Mouse (Mus musculus) thymus, postnatal 36 days (tissue): ENCODE measurements around the gene Fam3b.
A peak's percentile ranks its signal among the peaks of the same experiment; 100 is the strongest.

Source experiments
- DNase-seq, 2 experiments: peaks; one replicate each; pipeline ENCODE4 v3.0.0; 2022; ENCODE audit warnings: mixed read lengths in 2 of 2

The Fam3b gene

DNA sequence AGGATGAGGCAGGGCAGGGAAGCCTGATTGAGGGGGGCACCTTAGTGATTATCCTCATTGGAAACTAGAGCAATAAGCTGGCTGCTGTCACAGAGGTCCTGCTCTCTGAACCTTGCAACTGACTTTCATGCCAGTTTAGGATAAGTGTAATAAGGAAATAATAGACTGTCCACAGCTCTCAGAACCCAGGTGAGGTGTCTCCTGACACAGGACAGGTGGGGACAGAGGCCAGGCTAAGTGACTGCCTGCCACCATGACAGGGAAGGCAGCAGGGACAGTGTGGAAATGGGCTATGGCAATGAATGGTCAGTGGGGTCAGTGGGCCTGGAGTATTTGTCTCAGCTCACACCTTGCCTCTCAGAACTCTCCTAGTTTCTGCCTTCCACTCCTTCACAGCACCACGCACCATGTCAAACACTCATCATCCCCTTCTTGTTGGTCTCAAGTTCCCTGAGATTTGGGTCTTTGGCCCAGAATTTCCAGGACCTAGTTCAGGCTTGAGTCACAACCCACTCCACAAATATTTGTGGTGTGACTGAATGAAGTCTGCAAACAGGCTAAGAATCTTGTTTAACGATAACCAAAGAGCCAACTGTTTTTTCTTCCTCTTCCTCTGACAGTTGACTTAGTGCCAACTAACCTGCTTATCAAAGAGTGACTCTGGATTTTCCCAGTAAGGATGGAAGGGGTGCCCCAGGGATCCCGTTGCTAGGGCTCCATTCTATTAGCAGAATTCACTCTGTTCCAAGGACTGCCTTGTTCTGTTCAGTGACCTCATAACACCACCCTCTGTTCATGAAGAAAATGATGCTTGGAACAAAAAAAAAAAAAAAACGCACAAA is at the start of gene Fam3b:
Gene Fam3b, minus strand, starts transcription at position 718 of the 842 bp plus-strand sequence.
- DNase-seq, result no peak

- DNase-seq, result no peak
These were observed 29.7 kb upstream of the Fam3b start for GRCm38 (mm10) chr16:97544340-97544739.

DNA sequence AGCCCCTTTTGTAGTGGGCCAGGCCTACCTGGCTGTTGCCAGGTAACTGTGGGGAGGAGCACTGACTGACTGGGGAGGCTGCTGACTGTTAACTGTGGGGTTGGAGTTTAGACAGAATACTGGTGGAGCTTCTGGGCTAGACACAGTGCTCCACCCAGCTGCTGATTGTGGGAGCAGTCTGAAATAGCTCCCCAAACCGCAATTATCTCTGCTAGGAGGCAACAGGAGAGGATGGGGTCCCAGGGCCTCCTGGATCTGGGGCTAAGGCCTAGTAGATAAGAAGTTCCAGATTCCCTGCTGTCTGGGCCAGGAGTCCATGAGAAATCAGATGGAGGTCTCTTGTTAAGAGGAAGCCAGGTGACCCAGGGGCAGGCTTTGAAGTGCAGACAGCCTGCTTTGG is 22.2 kb upstream of the Fam3b start:
- no peak for DNase-seq

DNA sequence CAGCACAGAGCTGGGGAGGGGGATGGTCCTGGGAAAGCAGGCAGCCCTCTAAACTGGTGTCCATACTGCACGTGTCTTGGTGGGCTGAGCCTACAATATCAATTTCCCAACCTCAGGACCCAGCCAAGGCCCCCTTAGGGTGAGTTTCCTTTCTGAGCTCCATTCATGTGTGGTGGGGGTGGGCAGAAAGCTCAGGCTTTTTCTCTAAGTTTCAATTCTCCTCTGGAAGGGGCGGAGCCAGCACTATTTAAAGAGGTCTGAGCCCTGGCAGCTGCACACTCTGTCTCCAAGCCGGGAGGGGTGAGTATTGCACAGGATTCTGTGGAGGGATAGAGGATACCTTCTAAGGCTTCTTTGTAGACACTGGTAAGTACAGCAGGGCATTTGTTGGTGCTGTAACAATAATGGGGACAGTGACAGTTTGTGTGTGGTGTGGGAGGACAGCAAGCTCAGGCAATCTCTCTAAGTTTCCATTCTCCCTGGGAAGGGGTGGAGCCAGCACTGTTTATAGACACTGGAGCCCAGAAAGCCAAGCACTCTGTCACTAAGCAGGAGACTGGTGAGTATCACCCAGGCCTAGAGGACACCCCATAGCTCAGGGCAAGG is 21.3 kb upstream of the Fam3b start:
- DNase-seq, result peak; percentile 52 to 57

GRCm38 (mm10) chr16:97534876-97535461 is 20.4 kb upstream of the Fam3b start:
- peak in 1 of 2 experiments; percentile 13 for DNase-seq

DNA sequence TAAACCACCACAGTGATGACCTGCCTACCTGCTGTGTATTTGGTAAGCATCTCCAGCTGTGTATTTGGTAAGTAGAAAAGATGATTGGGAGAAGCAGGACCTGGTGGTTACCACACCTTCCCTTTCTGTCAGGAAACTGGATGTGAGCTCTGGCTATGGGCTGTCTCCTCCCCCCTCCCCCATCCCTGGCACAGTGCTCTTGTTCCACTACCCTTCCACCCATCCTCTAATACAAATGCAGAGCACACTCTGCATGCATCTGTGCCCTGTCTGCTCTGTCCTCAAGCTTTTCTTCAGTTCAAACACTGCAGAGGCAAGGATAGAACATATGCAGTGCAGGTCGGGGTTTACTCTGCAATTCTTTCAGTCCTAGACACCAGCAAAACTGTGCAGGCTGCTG is 19.8 kb upstream of the Fam3b start:
- DNase-seq, result no peak

- no peak for DNase-seq
These were observed 19.1 kb upstream of the Fam3b start for GRCm38 (mm10) chr16:97533751-97534150.

- DNase-seq, result no peak
These were observed 18.5 kb upstream of the Fam3b start for GRCm38 (mm10) chr16:97533126-97533525.

DNA sequence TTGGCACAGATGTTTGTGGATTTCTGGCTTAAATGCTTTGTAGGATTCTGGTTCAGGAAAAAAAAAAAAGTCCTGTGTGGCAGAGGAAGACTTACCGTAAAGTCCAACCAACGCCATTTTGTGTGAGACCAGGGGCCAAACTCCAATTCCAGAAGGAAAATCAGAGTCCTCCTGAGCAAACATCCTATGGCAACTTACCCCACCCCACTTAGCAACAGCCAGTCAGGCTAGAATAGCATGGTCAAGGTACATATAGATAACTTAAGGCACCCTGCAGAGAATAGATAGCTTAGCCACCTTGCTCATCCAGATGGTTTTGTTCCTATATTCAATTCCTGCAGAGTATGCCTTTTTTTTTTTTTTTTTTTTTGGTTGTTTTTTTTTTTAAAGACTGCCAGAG is 14.6 kb upstream of the Fam3b start:
- DNase-seq, result no peak

DNA sequence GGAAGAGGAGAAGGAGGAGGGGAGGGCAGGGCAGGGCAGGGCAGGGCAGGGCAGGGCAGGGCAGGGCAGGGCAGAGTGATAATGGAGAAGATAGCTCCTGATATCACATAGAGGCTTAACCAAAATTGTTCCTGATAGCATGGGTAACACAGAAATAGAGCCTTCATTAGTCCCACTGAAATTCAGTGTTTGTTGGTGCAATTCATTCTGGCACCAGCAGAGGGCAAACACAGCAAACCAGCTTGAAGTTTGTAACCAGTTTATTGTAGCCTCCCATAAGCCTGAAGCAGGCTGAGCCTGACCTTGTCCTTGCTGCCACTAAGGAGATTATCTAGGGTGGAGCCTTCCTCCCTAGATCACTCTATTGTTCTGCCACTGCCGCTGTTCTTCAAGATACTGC is 8.4 kb upstream of the Fam3b start:
- DNase-seq, result peak in 1 of 2 experiments; percentile 30

DNA sequence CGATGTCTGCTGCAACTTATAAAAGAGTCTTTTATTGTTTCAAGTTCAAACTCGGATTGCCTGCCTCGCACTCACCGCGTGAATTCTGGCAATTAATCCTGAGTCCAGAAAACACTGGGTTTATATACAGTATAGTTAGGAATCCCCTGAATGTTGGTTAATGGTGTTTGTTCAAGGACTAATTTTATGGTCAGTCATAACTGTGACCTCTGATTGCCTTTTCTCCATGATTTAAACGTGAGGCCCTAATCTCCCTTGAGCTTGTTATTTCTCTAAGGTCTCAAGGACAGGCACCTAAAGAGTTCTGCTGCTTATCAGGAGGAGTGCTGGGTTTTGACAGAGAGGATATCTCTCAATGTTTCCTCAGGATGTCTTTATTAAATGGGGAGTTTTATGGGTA is 7.4 kb upstream of the Fam3b start:
- no peak for DNase-seq

DNA sequence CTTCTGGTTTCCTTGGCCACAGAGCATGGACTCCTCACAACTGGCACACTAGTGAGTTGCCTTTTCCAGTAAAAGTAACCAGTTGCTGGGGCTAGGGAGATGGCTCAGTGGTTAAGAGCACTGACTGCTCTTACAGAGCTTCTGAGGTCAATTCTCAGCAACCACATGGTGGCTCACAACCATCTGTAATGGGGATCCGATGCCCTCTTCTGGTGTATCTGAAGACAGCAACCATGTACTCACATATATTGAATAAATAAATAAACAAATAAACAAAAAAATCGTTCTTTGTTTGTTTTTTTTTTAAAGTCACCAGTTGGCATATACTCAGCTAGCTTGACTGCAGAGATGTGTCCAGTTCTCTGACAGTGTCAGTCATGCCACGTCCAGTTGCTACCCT is 1.7 kb upstream of the Fam3b start:
- DNase-seq, result no peak

DNA sequence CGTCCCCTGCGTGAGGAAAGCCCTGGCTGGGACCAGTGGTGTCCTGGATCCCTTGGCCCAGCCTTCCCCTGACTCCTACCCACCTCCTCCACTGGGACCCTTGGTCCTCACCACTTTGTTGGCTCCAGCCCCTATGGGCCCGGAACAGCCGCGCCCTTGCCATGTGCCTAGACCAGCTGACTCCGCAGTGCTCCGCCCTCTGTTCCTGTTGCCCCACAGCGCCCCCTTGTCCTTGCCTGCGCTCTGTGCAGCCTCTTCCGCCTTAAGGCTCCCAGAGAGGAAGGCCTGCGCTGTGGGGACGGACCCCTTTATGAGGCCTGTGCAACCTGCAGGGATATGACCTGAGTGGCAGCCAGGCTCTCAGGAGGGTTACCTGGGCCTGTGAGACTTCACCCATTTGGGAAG is 2.3 kb downstream of the Fam3b start:
- DNase-seq, result peak in 1 of 2 experiments; percentile 11

GRCm38 (mm10) chr16:97511495-97511894 is 3.1 kb downstream of the Fam3b start:
- no peak for DNase-seq

DNA sequence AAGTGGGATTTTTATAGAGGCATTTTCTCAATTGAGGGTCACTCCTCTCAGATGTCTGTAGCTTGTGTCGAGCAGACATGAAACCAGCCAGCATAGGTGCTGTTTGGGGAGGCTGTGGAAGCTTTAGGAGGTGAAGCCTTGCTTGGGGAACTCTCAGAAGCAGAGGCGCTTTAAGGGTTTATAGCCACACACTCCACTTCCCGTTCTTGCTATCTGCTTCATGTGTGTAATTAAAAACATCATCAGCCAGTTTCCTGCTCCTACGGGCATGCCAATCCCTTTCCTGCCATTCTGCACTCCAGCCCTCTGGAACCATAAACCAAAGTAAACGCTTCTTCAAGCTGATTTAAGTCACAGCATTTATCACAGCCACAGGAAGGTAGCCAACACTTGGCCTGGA is 3.8 kb downstream of the Fam3b start:
- DNase-seq, result no peak

DNA sequence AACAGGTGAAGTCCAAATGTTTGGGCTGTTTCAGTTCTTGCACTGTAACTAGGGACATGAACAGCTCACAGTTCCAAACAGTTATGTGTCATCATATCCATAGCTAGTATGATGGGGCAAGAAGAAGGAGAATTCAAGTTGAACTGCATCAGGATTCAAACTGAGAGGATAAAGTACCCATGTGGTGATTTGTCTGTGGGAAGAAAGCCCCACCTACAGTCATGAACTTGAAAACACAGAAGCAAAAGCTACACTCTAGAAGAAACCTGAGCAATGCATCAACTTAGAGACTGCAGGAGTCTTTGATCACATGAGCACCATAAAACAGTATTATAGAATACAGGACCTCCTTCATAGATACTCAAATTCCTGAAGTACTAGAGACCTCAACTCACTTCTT is 6.8 kb downstream of the Fam3b start:
- no peak for DNase-seq

GRCm38 (mm10) chr16:97504793-97505192 is 9.8 kb downstream of the Fam3b start:
- DNase-seq, result no peak

DNA sequence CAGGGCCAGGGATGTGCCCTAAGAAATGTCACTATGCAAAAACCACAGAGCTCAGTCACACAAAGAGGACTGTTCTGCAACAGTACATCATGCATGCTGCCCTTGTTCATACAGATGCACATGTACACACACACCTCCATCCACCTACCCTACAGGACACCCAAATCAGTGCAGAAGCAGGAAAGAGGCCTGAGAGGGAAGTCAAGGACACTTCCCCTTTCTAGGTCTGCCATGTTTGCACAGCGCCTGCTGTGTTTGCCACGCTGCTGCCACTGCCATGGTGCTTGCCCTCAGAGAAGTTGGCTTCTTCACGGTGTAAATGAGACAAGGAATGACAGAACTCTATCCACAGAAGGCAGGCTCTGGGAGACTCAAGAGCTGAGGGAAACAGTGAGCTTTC is 10.8 kb downstream of the Fam3b start:
- DNase-seq, result no peak

DNA sequence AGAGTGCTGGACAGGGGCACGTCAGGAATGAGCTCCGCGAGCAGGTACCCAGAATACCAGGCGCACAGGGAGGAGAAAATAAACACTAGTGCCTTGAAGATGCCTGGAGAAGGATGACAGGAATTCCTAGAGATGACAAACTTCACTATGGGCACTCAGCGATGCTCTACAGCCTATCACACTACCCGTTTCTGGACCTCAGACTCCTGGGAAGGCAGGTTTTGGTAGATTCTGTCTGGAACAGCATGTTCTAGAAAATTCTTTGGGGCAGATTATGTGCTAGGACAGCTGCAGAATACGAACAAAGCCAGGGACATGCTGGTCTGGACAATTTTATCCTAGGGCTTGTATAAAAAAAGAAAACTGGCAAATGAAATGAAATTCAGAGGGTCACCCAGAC is 13.7 kb downstream of the Fam3b start:
- no peak for DNase-seq

- no peak for DNase-seq
These were observed 15.2 kb downstream of the Fam3b start for GRCm38 (mm10) chr16:97499450-97499849.

DNA sequence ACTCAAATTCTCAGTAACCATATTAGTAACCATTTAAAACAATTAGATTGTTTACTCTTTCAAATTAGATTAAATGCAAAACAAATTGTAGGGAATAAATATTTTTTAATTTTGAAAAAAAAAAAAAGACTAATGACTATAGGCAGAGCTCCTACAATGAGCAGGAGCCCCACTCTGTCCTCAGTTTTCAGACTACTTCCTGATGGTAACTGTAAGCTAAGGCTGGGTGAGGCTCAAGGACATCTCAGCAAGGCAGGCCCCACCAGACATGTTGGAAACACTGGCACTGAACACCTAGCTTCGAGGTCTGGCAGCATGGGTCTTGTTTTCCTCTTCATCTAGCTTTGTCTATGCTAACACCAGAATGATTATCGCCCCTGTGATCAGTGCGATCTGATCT is 16.5 kb downstream of the Fam3b start:
- no peak for DNase-seq

DNA sequence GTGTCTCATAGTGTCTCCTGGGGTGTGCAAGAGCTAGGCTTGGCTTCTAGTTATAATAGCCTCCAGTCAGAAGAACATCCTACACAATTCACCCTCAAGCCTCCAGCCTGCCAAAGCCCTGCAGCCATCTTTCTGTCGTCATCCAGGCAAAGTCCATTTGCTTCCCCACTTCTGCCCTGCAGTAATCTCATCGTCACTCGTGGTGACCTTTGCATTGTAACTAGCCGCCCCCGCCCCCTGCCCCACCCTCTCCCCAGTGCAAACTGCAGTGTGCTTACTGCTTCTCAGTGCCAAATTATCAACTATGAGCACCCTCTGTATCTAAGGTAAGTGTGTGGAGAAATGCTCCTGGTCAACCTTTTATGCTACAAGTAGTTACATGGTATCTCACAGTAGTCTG is 16.9 kb downstream of the Fam3b start:
- no peak for DNase-seq

- no peak for DNase-seq
These were observed 18.6 kb downstream of the Fam3b start for GRCm38 (mm10) chr16:97496026-97496425.

DNA sequence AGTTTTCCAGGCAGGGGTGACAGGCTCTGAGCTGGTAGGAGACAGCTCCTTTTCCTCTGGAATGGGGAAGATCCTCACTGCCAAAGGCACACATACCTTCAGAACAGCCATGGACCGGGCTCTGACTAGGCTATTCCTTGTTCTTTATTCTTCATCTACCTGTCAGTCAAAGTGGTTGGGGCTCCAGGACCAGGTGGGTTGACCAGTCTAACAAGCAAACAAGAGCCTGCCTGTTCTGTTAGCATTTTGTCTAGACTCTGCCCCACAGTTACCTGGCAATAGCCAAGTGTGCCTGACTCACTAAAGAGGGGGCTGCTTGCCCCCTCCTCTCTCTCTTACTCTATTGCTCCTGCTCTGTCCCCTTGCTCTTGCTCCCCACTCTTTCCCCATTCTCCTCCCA is 22.2 kb downstream of the Fam3b start:
- DNase-seq, result no peak
